Mouse (Mus musculus) C2C12 (cell line): ENCODE data around the gene Akap2.

Experiments
- CTCF ChIP-seq: IDR thresholded peaks from one replicate; pipeline ENCODE4 v1.5.1; 2011; ENCODE audit not compliant: control insufficient read depth, insufficient read depth, insufficient read length
- MAX ChIP-seq: IDR thresholded peaks from one replicate; pipeline ENCODE4 v1.6.1; 2011; ENCODE audit warnings: mild to moderate bottlenecking, control low read depth
- MYOD1 ChIP-seq: IDR thresholded peaks from one replicate; pipeline ENCODE4 v1.6.1; 2011; ENCODE audit warnings: low read depth; ENCODE audit not compliant: control insufficient read depth, insufficient read length
- MYOG ChIP-seq: IDR thresholded peaks from one replicate; pipeline ENCODE4 v1.6.1; 2011; ENCODE audit not compliant: control insufficient read depth, insufficient read length; ENCODE audit errors: extremely low read depth
- USF1 ChIP-seq: IDR thresholded peaks from one replicate; pipeline ENCODE4 v1.6.1; 2011; ENCODE audit warnings: low read depth, mild to moderate bottlenecking, control low read depth, moderate library complexity

DNA sequence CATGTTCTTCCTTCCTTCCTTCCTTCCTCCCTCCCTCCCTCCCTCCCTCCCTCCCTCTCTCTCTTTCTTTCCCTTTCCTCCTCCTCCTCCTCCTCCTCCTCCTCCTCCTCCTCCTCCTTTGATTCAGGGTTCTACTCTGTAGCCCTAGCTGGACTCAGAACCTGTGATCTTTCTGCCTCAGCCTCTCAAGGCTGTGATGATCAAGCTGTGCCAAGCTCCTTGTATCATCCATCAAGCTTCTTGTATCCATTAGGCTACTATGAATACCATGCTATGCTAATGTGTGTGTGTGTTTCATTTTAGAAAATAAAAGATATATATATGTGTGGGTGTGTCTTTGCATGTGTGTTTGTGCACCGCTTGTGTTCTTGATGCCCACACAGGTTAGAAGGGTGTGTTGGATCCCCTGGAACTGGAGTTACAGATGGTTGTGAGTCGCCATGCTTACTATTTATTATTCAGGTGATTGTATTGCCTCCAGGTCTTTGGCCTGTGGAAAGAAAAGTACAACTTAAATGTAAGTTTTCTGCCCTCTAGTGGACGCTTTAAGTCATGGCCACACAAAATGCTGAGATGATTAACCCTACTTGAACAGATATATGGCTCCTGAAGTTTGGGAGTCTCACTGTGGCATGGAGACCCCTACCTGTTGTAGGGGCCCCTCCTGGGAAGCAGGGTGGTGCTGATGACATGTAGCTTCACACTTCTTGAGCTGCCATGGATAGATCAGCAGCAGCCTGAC lies 210.2 kb downstream of the Akap2 start:
- no peak for TF ChIP-seq CTCF
- no peak for TF ChIP-seq MAX
- no peak for TF ChIP-seq USF1
- no peak for TF ChIP-seq MYOG
- TF ChIP-seq MYOD1, result no peak
